Mouse (Mus musculus) left cerebral cortex, postnatal 14 days (tissue): ENCODE results near the gene Safb2. TPM values are rescaled to one million over a fixed set of nuclear protein-coding genes. Genes with fewer than 3 reads are reported as not detected.

Experiments
- DNase-seq, 2 experiments: peaks; one replicate each; pipeline ENCODE4 v3.0.0; 2021 to 2022; ENCODE audit warnings: low spot score in 2 of 2, mixed read lengths in 1 of 2
- intact Hi-C: fragments of 180-260 bp; cut with DNase I; formaldehyde crosslinking; loops from one replicate; pipeline ENCODE4 v1.15.1; 2025
- total RNA-seq, 2 experiments: library from RNA; stranded (reverse); gene quantifications; 2 replicates each; pipeline ENCODE4 v1.2.3; 2021

Safb2 gene
- total RNA-seq, 2 experiments from 2014 or later: 100 to 111 TPM

GRCm38 (mm10) chr17:56611861-56612564, 27.6 kb upstream of the Safb2 start:
- intact Hi-C loops: no loop called here
- no peak for DNase-seq

- DNase-seq: no peak
- intact Hi-C loops: no loop called here
Measured at GRCm38 (mm10) chr17:56611323-56611722, 26.9 kb upstream of the Safb2 start.

- peak; percentile 97 to 98 for DNase-seq
- intact Hi-C loops: no loop called here
Measured at GRCm38 (mm10) chr17:56609452-56610171, 25.2 kb upstream of the Safb2 start, which contains the start of gene 2410015M20Rik. Gene 2410015M20Rik (minus strand): TSS chr17:56609771.

- intact Hi-C loops: no loop called here
- DNase-seq: no peak
Measured at GRCm38 (mm10) chr17:56608699-56609098, 24.3 kb upstream of the Safb2 start.

GRCm38 (mm10) chr17:56607521-56608062, 23.2 kb upstream of the Safb2 start:
- no peak for DNase-seq
- intact Hi-C loops: no loop called here

- intact Hi-C loops: no loop called here
- DNase-seq: no peak
Measured at GRCm38 (mm10) chr17:56605431-56605830, 21.0 kb upstream of the Safb2 start.

- intact Hi-C loops: no loop called here
- DNase-seq: no peak
Measured at GRCm38 (mm10) chr17:56604422-56604821, 20.0 kb upstream of the Safb2 start.

- intact Hi-C loops: no loop called here
- DNase-seq: no peak
Measured at GRCm38 (mm10) chr17:56604070-56604380, 19.6 kb upstream of the Safb2 start.

- intact Hi-C loops: no loop called here
- no peak for DNase-seq
Measured at GRCm38 (mm10) chr17:56603186-56604069, 19.0 kb upstream of the Safb2 start.

- no peak for DNase-seq
- intact Hi-C loops: no loop called here
Measured at GRCm38 (mm10) chr17:56593527-56594271, 9.3 kb upstream of the Safb2 start.

GRCm38 (mm10) chr17:56592553-56592952, 8.2 kb upstream of the Safb2 start:
- DNase-seq: no peak
- intact Hi-C loops: no loop called here

GRCm38 (mm10) chr17:56588921-56589320, 4.5 kb upstream of the Safb2 start:
- no peak for DNase-seq
- intact Hi-C loops: no loop called here

GRCm38 (mm10) chr17:56587773-56588172, 3.4 kb upstream of the Safb2 start:
- intact Hi-C loops: no loop called here

GRCm38 (mm10) chr17:56585171-56585821, 911 bp upstream of the Safb2 start:
- no peak for DNase-seq
- intact Hi-C loops: no loop called here

More at GRCm38 (mm10) chr17:56587773-56588172, 3.4 kb upstream of the Safb2 start:
- no peak for DNase-seq

GRCm38 (mm10) chr17:56583611-56584256, 651 bp downstream of the Safb2 start:
- DNase-seq: peak; percentile 40 to 49
- intact Hi-C loops: no loop called here

- intact Hi-C loops: no loop called here
- DNase-seq: no peak
Measured at GRCm38 (mm10) chr17:56583071-56583470, 1.3 kb downstream of the Safb2 start.

- DNase-seq: no peak
- intact Hi-C loops: no loop called here
Measured at GRCm38 (mm10) chr17:56572939-56573338, 11.4 kb downstream of the Safb2 start.

GRCm38 (mm10) chr17:56572154-56572553, 12.2 kb downstream of the Safb2 start:
- intact Hi-C loops: no loop called here
- no peak for DNase-seq
